Mouse (Mus musculus) ES-E14 (cell line): ENCODE results near the gene Vgf. TPM values are rescaled to one million over a fixed set of nuclear protein-coding genes. Genes with fewer than 3 reads are reported as not detected.
A peak's percentile ranks its signal among the peaks of the same experiment; 100 is the strongest.

Experiments used
- DNase-seq: peaks from one replicate; pipeline ENCODE4 v3.0.0-alpha.2; 2013; ENCODE audit warnings: low read depth, low spot score
- H3K27ac ChIP-seq: 2 replicates; pipeline ENCODE4 v1.5.1; 2012; ENCODE audit warnings: low read depth, mild to moderate bottlenecking, low read length, moderate library complexity, mixed read lengths; ENCODE audit not compliant: poor library complexity, insufficient read depth, severe bottlenecking
- H3K36me3 ChIP-seq: 2 replicates; pipeline ENCODE4 v1.6.1; 2012; ENCODE audit warnings: mild to moderate bottlenecking, low read length, moderate library complexity, mixed read lengths; ENCODE audit not compliant: control insufficient read depth, poor library complexity, insufficient read depth, severe bottlenecking
- H3K4me1 ChIP-seq, 2 experiments: fragments of 150-350 bp in 1 of 2; sonication (generic) in 1 of 2; 2 replicates each; pipeline ENCODE4 v1.6.1; 2012; ENCODE audit warnings: low read length in 2 of 2, mild to moderate bottlenecking in 1 of 2, mixed read lengths in 1 of 2; ENCODE audit not compliant: control insufficient read depth in 2 of 2, insufficient read depth in 2 of 2, poor library complexity in 1 of 2
- H3K4me3 ChIP-seq, 2 experiments: fragments of 150-350 bp in 1 of 2; sonication (generic) in 1 of 2; 2 replicates each; pipeline ENCODE4 v1.5.1; 2012; ENCODE audit warnings: low read length in 2 of 2, low read depth in 1 of 2, mild to moderate bottlenecking in 1 of 2, mixed read lengths in 1 of 2; ENCODE audit not compliant: insufficient read depth in 1 of 2, poor library complexity in 1 of 2, severe bottlenecking in 1 of 2
- H3K9ac ChIP-seq: 2 replicates; pipeline ENCODE4 v1.6.1; 2012; ENCODE audit warnings: low read depth, mild to moderate bottlenecking, low read length, mixed read lengths; ENCODE audit not compliant: poor library complexity, insufficient read depth, severe bottlenecking
- H3K9me3 ChIP-seq: fragments of 150-350 bp; sonication (generic); 2 replicates; pipeline ENCODE4 v1.6.1; 2012; ENCODE audit warnings: low read depth, mild to moderate bottlenecking, low read length; ENCODE audit not compliant: control insufficient read depth, insufficient read depth
- CHD2 ChIP-seq: IDR thresholded peaks from 2 replicates; pipeline ENCODE4 v1.6.1; 2014; ENCODE audit warnings: mild to moderate bottlenecking, low read depth, low read length, inconsistent platforms
- HCFC1 ChIP-seq: IDR thresholded peaks from 2 replicates; pipeline ENCODE4 v1.6.1; 2012; ENCODE audit warnings: low read length, inconsistent platforms, borderline replicate concordance; ENCODE audit not compliant: insufficient read depth
- MAFK ChIP-seq: IDR thresholded peaks from 2 replicates; pipeline ENCODE4 v1.6.1; 2014; ENCODE audit warnings: mild to moderate bottlenecking, low read depth, low read length, inconsistent platforms; ENCODE audit not compliant: insufficient read depth
- ZC3H11A ChIP-seq: IDR thresholded peaks from 2 replicates; pipeline ENCODE4 v1.6.1; 2012; ENCODE audit warnings: low read depth, mild to moderate bottlenecking, inconsistent platforms, low read length, borderline replicate concordance
- ZNF384 ChIP-seq: IDR thresholded peaks from 2 replicates; pipeline ENCODE4 v1.6.1; 2012; ENCODE audit warnings: low read depth, low read length, inconsistent platforms
- in situ Hi-C, 2 experiments: fragments of 600-800 bp; cut with MboI; formaldehyde crosslinking; loops; one replicate each; pipeline ENCODE4 v1.15.1; 2025; ENCODE audit warnings: low sequenced_read_pairs in 2 of 2, inconsistent platforms in 1 of 2; ENCODE audit not compliant: unreplicated experiment in 2 of 2
- total RNA-seq: library from RNA; depleted of rRNA; stranded (reverse); fragments of 300-350 nt; gene quantifications from 2 replicates; pipeline ENCODE4 v1.2.3, GENCODE M21; 2012

Gene Vgf
- total RNA-seq, 1 experiment: 45.6 TPM

GRCm38 (mm10) chr5:137045402-137046323 is 19.5 kb downstream of the Vgf start, which contains the start of gene Ap1s1:
TSS of gene Ap1s1 (minus strand) at chr5:137046135.
- Histone ChIP-seq H3K4me3 (peak within 1 kb of the TSS; percentile 72 to 91), H3K4me1 (peaks cover 0 to 16% of the 10 kb centered on the region in 2 experiments; a peak in 2 of 4 replicates), H3K9me3 (no peaks in the 10 kb centered on the region), H3K9ac (peak within 1 kb of the TSS; percentile 93), H3K36me3 (peaks cover 4% of the 10 kb centered on the region; the same call in 1 of the 2 replicates), H3K27ac (peak within 1 kb of the TSS; percentile 72)
- peak; percentile 100 for DNase-seq
- in situ Hi-C loops: no loop called here
- TF ChIP-seq ZNF384 (no peak), MAFK (no peak), HCFC1 (0 out of 2 replicates have a peak, but pooled peaks have one; percentile 47), ZC3H11A (no peak)

DNA sequence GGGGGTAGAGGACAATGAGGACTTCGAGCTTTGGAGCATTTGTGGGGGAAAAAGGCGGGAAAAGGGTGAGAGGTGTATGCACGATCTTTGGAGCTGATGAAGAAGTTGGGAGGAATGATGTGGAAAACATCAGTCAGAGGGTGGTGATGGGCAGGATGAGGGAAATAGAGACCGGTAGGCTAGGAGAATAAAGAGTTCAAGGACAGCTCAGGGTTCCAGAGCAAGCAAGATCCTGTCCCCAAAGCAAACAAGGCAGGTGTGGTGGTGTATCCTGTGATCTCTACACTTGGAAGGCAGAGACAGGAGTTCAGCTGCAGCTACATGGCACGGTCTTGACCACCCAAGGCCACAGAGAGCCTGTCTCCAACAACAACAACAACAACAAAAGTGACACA is 20.1 kb downstream of the Vgf start:
- H3K4me1 ChIP-seq: peaks cover 0 to 16% of the 10 kb centered on the region in 2 experiments; a peak in 2 of 4 replicates
- peaks cover 4% of the 10 kb centered on the region; the same call in 1 of the 2 replicates for H3K36me3 ChIP-seq
- peak overlapping the region; percentile 34; the same call in 1 of the 2 replicates for H3K9ac ChIP-seq
- H3K27ac ChIP-seq: peak overlapping the region; percentile 71
- in situ Hi-C loops: no loop called here
- DNase-seq: no peak
- no peaks in the 10 kb centered on the region for H3K9me3 ChIP-seq
- H3K4me3 ChIP-seq: no peak overlapping the region
- TF ChIP-seq MAFK (no peak), ZNF384 (no peak), ZC3H11A (no peak), CHD2 (no peak)

DNA sequence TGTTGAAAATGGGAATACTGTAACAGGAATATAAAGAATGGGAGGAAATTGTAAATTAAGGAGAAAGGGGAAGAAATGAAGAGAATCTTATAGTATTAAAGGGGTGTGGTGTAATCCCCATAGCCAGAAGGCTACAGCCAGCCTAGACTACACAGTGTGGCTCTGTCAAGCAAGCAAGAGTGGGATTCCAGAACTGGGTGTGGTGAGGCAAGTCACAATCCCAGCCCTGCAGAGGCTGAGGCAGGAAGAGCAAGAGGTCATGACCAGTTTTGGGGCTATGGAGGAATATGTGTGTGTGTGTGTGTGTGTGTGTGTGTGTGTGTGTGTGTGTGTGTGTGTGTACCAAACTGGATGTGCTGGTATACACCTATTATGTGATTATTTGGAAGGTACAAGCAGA is 20.8 kb downstream of the Vgf start:
- TF ChIP-seq ZNF384: no peak
- TF ChIP-seq MAFK: no peak
- TF ChIP-seq ZC3H11A: no peak
- no peak for TF ChIP-seq CHD2
- no peak for TF ChIP-seq HCFC1
- in situ Hi-C loops: no loop called here
- H3K9me3 ChIP-seq: no peaks in the 10 kb centered on the region
- no peak overlapping the region for H3K9ac ChIP-seq
- no peak for DNase-seq
- peaks cover 0 to 18% of the 10 kb centered on the region in 2 experiments; a peak in 2 of 4 replicates for H3K4me1 ChIP-seq
- H3K27ac ChIP-seq: peak overlapping the region; percentile 71; the same call in 1 of the 2 replicates
- no peak overlapping the region for H3K4me3 ChIP-seq
- peaks cover 4% of the 10 kb centered on the region; the same call in 1 of the 2 replicates for H3K36me3 ChIP-seq

DNA sequence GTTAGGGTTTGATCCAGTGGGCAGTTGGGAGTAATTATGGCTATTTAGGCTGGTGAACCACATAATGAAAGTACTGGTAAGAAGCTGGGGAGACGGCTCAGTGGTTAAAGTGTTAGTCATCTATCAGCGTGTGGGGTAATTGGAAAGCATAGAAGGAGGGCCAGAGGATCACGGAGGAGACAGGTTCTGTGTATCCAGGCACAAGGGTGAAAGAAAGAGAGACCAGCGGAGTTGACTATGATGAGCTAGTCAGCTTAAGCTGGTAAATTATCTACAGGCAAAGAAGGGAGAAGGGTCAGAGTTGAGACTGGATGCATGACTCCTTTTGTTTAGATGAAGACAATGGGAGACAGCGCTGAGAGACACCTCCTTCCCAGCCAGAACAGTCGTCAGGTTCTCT is 24.9 kb downstream of the Vgf start:
- H3K36me3 ChIP-seq: no peaks in the 10 kb centered on the region
- no peaks in the 10 kb centered on the region for H3K9me3 ChIP-seq
- in situ Hi-C loops: no loop called here
- no peak overlapping the region for H3K27ac ChIP-seq
- no peak overlapping the region for H3K9ac ChIP-seq
- H3K4me3 ChIP-seq: no peak overlapping the region
- DNase-seq: no peak
- peaks cover 0 to 16% of the 10 kb centered on the region in 2 experiments; a peak in 2 of 4 replicates for H3K4me1 ChIP-seq
- TF ChIP-seq ZC3H11A (no peak), ZNF384 (no peak), HCFC1 (no peak), CHD2 (no peak), MAFK (no peak)
